Mouse (Mus musculus): Measurements from ENCODE around the gene Slc6a9.

Slc6a9 gene

DNA sequence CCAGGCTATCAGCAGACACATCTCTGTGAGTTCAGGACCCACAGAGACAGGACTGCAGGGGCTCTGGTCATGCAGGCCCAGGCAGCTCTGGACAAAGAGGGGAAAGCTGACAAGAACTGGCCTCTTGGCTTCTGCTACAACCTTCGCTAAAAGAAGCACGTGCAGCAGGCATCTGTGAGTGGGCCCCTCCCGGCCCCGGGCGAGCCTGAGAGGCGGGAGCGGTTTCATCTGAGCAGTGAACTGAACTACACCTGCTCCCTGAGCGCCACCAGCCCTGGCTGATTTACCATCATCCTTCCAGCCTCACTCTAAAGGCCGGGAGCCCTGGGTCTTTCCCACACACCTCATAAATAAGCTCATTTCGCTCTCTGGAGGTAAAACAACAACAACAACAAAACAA lies 44.0 kb downstream of the Slc6a9 start:
- DNase-seq (ENCODE audit: extremely low read depth, low read depth), result no peak

DNA sequence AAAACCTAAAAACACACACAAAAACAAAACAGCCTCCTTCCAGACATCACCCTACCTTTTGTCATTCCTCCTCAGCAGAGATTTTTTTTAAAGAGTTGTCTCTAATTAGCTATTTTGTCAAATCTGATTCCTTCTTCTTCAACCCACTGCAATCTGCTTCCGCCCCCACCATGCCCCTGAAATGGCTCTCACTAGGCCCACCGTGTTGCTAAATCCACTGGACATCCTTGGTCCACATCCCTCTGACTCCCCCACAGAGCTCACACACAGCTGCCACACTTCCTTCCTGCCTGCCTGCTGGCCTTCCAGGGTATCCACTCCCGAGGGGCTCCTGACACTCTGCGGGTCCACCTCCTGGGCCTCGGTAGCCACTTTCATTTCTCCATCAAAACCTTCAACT lies 44.4 kb downstream of the Slc6a9 start:
- no peak for DNase-seq (ENCODE audit: extremely low read depth, low read depth)

DNA sequence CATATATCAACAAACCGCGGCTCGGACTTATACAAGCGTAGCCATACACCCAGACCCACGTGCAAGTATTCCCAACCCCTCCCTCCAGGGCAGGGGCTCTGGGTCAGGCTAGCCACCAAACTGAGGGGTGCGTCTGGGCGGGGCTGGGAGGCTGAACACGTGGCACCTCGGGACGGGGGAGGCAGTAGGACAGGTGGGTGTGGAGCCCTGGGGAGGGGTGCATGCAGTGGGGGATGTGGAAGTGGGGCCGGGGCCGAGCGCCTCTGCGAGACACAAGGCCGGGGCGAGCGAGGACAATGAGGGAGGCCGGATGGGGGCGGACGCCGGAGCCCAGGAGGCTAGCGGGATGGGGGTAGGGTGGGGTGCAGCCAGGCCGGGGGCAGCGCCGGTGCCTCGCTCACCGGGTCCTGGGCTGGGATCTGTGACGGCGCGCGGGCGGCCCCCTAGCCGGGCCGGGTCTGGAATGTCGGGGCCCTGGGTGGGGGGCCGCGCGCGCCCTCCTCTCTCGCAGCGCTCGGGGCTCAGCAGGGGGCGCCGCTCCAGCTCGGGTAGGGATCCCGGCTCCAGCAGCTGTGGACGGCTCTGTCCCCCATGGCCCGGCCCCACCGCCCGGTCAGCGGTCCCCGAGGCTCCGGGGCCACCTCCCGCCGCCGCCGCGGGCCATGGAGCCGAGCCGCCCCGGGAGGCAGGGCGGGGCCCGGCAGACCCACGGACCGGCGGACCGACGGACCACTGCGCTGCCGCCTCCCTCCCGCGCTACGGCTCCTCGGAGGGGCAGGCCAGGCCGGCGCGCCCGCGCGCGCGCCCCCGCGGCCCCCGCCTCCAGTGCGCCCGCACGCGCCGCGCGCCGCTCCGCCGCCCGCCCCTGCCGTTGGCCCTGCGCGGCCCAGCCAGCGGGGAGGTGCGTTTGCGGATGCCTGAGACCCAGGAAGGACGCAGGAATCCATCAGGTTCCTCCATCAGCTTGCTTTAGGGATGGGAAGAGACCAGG lies 48.7 kb downstream of the Slc6a9 start, which contains the start of gene B4galt2:
TSS of gene B4galt2 (minus strand) at position 787 of the 991 bp plus-strand sequence.
- no peak for DNase-seq (ENCODE audit: extremely low read depth, low read depth)

DNA sequence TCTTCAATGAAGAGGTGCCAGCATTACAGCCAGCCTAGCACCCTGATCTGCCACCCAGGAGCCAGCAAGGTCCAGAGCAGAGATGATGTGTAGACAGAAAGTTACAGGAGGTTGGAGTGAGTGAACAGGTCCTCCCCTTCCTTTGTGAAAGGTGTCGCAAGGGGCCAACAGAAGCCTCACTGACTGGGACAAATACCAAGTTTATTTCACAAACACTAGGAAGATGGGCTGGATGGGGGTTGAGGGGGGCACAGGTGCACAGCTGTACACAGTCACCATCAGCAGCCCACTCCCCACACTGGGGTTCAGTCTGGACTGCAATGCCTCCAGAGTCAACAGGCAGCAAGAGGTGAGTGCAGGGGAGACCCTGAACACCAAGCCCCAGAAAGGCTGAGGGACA lies 49.8 kb downstream of the Slc6a9 start:
- DNase-seq (ENCODE audit: extremely low read depth, low read depth), result no peak

DNA sequence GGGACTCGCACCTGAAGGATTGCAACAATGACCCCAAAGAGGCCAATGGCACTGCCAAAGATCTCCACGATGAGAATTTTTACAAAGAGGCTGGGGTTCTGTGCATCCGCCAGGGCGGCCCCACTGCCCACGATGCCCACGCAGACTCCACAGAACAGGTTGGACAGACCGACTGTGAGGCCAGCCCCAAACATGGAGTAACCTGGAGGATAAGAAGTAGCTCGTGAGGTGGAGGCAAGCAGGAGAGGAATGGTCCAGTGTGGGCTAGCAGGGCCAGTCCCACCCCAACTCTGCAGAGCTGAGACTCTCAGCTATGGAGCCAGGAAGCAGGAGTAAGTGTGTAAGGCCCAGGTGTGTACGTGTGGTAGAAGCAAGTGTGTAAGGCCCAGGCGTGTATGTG lies 50.8 kb downstream of the Slc6a9 start:
- DNase-seq (ENCODE audit: extremely low read depth, low read depth), result no peak

DNA sequence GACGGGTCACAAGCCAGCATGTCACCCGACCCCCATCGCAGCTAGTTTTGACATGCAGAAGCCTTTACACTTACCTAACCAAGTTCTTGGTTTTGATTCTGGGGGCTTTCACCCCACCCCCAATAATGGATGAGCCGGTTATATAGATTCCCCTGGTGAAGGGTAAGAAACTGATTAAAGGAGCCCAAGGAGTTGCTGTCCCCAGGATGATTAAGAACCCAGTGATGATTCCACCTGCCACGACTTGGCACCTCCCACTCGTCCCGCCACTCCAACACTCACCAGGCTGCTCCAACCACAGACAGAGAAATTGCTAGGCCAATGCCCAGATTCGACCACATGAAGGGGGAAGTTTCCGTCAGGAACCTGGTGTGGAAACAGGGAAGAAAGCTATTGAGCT lies 51.7 kb downstream of the Slc6a9 start:
- DNase-seq (ENCODE audit: extremely low read depth, low read depth), result no peak

DNA sequence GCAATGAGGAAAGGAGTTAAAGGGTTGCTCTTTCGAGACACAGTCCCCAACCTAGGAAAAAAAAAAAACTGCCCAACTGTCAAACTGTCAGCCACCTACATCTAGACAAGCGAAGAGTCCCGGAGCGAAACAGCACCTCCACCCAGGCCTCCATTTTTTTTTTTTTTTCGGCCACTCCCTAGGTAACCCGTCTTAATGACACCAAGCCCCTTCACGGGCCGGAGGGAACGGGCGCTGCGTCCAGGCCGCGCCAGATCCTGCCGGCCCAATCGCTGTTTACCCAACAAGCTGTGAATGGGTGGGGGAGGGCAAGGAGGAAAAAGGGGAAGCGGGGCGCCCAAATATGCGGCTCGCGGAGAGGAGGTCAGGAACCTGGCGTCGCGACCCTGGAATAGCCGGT lies 52.3 kb downstream of the Slc6a9 start:
- DNase-seq (ENCODE audit: extremely low read depth, low read depth), result peak; percentile 43

DNA sequence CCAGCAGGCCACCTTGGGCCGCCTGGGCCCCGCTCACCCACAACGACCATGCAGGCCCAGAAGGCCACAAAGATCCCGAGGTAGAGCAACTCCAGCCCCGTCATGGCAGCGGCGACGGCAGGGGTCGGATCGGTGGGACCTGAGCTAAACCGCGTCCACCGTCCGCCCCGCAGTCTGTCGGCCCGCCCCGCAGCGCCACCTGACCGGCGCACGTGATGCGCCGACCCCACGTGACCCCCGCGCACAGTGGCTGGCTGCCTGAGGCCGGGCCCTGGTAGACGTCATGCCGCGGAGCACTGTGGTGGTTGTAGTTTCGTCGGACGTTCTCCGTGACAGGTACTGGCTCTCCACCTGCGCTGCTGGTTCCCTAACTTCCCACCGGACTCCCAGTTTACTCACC lies 52.8 kb downstream of the Slc6a9 start, which contains the start of gene Atp6v0b:
TSS of gene Atp6v0b (minus strand) at position 201 of the 400 bp plus-strand sequence.
- DNase-seq (ENCODE audit: extremely low read depth, low read depth), result peak; percentile 60

DNA sequence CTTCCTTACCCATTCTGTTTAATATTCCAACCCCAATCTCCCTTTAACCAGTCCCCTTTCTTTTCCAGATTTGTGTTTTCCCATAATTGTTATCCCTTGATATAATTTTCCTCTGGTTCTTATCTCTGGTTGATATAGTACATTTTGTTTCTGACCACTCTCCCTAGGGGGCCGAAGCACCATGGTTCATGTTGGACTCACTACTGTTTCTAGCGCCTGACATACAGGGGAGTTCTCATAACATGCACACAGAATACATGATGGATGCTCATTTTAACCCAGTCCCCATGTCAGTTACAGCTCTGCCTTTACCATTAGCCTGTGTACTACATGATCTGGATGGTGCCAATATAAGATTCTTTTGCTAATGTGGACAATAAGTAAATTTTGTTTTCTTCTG lies 53.6 kb downstream of the Slc6a9 start:
- no peak for DNase-seq (ENCODE audit: extremely low read depth, low read depth)

DNA sequence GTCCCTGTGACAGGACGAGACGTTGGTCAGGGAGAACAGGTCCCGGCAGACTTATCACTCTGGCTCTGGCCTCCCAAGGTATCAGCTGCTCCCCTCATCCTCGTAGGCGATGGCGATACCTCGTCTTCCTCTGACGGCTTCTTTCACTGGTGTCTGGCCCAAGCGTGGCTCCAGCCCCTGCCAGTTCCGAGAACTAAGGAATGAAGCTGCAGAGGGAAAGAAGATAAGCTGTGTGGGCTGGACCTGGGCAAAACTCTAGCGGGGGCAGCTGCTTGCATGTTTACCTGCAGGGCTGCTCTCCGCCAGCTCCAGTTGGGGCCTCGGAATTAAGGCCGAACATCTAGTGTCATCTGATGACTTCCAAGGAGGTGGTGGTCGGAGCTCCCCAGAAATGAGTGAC lies 55.2 kb downstream of the Slc6a9 start:
- no peak for DNase-seq (ENCODE audit: extremely low read depth, low read depth)

DNA sequence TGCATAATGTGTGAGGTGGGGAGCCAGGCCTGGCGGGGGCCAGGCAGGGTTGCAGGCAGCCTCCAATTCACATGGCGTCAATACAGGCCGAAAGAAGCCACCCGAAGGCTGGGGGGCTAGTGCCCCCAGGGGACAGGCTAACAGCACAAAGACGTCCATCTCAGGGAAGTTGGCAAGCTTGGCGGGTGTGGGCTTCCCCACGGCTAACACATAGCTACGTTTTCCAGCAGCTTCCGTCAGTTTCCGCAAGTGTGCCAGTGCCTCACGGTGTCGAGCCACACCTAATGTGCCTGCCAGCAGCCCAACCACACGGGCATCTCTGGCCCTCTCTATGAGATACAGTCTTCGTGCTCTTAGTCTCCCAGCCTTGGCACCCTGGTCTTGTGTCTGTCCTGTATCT lies 55.7 kb downstream of the Slc6a9 start:
- DNase-seq (ENCODE audit: extremely low read depth, low read depth), result no peak

DNA sequence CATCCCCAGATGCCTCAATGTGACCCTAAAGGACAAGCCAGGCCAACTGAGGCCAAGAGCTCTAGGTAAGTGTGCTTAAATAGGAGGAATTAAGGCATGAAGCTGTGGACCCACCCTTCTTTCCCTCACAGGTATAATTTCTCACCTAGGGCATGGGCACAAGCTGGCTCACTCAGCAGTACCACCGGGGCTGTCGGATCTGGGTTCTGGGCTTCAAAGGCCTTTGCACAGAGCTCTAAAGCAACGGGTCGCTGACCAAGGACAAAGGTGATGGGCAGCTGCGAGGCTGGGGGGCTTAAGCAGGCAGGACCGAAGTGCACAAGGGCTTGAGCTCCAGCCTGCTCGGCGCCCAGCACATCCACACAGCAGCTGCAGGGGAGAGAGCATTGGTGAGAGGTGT lies 56.4 kb downstream of the Slc6a9 start:
- DNase-seq (ENCODE audit: extremely low read depth, low read depth), result no peak

DNA sequence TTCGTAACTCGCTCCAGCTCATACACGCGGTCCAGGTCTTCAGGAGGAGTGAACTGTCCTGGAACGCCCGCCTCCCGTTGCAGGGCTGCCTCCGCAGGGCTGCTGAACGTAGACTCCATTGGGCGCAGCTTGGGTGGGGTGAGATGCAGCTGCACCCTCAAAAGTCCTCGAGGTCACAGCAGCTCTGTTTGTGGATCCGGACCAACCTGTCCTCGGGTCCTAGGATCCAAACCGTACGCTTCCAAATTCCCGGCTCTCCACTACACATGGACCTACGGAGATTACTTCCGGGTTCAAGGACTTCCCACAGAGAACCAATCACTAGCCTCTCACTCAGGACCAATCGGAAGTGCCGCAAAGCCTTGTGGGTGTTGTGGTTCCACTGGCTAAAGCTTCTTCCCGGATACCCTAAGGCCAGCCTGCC lies 57.4 kb downstream of the Slc6a9 start, which contains the start of gene Dph2:
TSS of gene Dph2 (minus strand) at position 295 of the 424 bp plus-strand sequence.
- DNase-seq (ENCODE audit: extremely low read depth, low read depth), result peak; percentile 92

DNA sequence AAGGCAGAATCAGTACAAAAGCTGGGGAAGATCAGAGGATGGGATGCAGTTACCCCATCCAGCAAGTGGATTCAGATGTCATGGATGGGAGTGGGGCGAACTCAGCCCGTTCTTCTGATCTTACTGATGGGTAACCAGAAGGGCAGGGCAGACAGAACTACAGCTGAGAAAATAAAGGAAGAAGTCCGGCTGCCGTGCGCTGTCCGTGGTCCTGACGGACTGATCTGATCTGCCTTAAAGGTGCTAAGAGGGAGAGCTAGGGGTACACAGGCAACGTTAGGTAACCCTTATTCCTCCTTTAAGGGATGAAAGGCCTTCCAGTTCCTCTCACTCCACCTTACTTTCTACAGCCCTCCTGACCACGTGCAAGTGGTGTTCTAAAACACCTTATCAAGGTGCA lies 59.1 kb downstream of the Slc6a9 start:
- peak; percentile 33 for DNase-seq (ENCODE audit: extremely low read depth, low read depth)

DNA sequence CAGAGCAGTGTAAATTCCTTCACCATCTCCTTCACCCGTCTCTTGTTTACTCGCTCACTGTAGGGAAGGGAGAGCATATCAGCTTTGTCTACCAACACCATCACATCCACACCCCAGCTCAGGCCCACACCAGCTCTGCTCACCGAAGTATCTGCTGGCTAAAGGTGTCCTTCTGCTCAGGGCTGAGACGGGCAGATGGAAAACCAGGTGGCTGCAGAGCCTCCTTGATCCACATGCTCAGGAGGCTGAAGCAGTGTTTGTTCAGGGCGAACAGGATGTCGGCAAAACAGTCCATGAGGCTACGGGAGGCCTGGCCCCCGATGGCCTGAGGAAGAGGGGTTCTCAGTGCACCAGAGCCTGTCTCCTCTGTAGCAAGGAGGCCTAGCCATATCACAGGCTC lies 60.3 kb downstream of the Slc6a9 start:
- no peak for DNase-seq (ENCODE audit: extremely low read depth, low read depth)

DNA sequence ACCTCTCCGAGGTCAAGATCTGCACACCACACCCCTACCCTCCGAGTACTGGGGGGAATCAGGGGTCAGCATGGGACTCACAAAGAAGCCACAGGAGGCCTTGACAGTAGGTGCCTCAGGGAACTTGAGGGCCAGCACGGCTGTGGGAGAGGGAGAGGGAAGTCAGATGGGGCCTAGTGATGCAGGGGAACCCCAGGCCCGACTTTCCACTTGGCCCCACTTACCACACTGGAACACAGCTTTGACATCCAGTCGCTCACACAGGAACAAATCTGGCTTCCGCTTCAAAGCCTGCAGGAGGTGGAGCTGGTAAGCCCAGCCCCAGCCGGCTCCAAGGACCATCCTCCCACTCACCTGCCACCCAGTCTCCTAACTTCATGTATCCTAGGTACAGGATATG lies 61.0 kb downstream of the Slc6a9 start:
- DNase-seq (ENCODE audit: extremely low read depth, low read depth), result no peak

DNA sequence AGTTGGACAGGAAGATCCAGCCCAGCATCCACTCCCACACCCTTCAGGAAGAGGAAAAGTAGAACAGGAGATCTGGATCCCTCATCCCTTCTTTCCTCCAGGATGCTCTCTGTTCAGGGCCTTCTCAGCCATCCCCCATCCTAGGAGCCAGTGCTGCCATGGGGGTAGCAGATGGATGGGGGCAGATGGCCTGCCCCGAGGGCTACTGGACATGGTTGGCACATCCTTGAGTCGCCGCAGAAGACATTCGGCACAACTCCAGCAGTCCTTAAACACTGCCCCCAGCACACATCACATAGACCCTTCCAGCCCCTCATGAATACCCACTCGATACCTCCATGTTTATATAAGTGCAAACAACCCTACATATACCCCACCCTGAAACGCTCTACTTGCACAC lies 61.7 kb downstream of the Slc6a9 start:
- no peak for DNase-seq (ENCODE audit: extremely low read depth, low read depth)

DNA sequence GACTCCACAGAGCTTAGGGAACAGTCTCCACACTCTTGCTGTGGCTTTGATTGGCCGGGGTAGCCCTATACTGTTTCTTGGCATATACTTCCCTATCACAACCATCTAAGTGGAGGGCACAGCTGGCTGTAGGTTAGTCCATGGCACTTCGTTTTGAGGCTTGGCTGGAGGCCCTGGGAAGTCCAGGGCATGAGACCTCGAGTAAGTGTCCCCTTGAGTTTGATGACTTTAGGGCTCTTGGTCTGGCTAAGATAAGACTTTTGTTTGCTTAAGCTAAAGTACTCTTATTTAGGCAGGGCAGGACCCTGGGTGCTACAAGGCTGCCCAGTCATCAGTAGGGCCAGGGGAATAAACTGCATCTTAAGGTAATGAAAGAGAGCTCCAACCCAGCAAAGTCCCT lies 63.8 kb downstream of the Slc6a9 start:
- DNase-seq (ENCODE audit: extremely low read depth, low read depth), result no peak

DNA sequence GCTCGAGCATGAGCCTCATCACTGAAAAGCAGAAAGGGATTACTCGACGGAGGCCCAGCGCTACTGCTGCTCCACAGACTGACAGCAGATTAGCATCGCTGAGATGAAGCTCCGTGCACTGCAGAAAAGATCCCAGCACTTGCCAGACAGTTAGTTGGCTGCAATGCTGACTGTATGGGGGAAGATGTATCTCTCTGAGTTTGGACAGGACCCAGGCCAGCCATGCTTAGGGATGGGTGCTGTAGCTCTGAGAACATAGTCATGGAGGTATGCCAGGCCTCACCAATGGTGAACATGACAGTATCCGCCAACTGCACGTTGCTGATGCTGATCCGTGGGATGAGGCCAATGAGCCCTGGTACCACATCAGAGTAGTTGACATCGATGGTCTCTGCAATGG lies 69.8 kb downstream of the Slc6a9 start:
- no peak for DNase-seq (ENCODE audit: extremely low read depth, low read depth)

DNA sequence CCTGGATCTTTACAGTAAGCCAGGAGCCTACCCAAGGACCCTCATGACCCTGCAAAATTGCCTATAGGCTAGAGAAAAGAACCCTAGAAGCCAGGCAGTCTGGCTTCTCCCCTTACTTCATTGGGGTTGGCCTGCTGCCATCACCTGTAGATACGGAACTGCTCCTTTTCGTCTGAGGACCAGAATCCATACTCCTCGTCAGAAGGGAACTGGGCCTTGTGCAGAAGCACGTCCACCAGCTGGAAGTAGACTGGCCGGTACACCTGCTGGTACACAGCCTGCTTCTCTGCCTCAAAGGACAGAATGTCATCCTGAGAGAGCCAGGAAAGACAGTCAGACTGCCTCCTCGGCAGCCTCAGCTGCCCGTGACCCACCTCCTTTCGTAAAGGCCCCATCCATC lies 70.5 kb downstream of the Slc6a9 start:
- no peak for DNase-seq (ENCODE audit: extremely low read depth, low read depth)

DNA sequence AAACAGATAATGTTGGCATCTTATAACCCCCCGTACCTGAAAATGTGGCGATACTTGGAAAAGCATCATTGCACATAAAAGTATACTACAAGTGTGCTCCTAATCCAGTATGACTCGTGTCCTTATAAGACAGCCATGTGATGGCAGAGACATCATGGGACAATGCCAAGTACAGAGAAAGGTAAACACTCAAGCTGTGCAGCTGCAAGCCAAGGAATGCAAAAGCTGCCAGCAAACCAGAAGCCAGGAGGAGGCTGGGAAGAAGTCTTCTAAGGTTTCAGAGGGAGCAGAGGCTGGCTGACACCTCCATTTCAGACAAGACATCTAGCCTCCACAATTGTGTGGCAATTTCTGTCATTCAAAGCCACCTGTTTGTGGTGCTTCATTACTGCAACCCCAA lies 71.9 kb downstream of the Slc6a9 start:
- no peak for DNase-seq (ENCODE audit: extremely low read depth, low read depth)

DNA sequence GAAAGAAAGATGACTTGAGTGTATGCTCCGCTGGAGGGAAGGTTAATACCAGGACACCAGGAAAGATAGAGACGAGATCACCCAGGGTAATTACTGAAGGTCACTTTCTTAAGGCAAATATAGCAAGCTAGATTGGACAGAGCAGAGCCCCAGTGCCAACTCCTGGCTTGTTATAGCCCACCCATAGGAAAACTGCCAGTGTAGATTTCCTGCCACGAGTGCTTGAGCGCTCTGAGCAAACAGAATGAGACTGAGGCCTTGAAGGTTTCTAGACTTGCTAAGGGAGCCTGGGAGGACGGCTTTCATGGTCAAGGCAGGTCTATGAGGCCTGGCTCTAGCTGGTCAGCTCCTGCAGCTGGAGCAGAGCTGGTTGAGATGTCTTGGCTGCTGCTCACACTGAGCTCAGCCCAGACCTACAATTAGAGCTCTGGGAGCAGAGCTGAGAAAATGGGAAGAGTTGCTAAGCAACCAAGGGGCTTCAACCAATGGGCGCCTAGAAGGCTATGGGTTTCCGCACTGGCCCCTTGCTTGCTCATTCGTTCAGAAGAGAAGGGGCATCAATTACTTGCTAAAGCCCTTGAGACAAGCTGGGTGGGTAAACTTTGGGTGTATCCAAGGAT lies 74.6 kb downstream of the Slc6a9 start:
- DNase-seq (ENCODE audit: extremely low read depth, low read depth), result no peak
